Mouse (Mus musculus) bone marrow, adult 2 months (tissue): ENCODE measurements around the gene Cfap100.

Source experiments
- CTCF ChIP-seq: fragments of 200-500 bp; IDR thresholded peaks from 2 replicates; pipeline ENCODE4 v1.5.1; 2011; ENCODE audit warnings: low read length, control low read depth; ENCODE audit not compliant: control insufficient read depth, insufficient read depth
- POLR2A ChIP-seq: fragments of 200-500 bp; IDR thresholded peaks from 2 replicates; pipeline ENCODE4 v1.6.1; 2011; ENCODE audit warnings: low read depth, mild to moderate bottlenecking, control low read depth, low read length, borderline replicate concordance; ENCODE audit not compliant: control insufficient read depth

DNA sequence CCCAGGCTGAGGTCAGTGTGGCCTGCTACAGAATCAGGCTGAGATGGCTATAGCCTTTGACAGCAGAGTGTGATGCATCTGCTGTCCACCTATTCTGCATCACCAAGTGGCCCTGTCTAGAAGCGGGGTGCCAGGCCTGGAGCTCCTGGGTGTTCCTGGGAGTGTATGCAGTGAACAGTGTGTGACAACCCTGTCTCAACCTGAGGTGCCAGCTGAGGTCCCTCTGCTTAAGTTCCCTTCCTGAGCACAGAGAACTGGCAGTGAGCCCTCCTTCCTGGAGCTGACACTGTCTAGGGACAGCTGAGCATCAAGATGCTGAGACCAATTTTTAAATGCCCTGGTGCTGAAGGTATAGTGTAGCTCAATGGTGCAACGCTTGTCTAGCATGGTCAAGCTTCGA lies 44.1 kb upstream of the Cfap100 start:
- TF ChIP-seq CTCF: no peak
- no peak for TF ChIP-seq POLR2A
